Mouse (Mus musculus): ENCODE results near the gene Man1a2.

The Man1a2 gene

DNA sequence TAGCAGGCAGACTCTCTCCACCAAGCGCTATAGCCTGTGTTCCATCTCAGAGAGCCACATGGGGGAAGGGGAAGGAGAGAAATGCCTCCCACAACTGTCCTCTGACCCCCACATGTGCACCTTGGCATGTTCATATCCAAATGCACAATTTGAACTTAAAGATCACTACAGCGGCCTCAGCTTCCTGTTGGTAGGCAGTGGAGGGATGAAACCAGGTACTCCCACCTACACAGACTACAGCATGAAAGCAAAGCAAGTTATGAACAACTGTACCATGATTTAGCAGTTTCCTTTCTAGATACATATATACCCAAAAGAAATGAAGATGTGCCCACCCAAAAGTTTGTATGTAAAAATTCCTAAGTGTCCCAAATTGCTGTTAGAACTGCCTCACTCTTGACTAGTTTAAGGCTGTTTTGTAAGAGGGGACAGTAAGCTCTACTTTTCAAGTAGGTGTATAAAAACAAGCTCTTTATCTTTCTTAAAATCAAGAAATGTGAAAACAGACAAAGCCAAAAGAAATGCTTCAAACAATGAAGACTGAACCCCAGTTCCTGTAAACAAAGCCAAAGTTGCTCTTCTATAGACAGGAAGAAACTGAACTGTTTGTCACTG is 123.6 kb downstream of the Man1a2 start:
- no peak for DNase-seq

DNA sequence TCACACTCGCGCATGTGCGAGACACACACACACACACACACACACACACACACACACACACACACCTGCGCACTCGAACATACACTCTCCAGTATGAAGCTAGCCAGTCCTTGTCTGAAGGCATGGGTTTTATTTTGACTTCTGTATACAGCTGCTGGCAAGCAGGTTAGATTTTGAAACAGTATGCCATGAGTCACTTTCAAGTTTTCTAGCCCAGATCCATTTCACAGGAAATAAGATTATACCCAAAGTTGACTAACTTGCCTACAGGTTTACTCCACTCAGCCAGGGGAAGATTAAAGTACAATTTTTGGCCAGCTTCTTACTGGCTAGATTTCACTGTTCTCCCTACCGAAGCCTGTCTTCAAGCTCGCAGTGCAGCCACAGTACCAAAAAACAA is 125.9 kb downstream of the Man1a2 start:
- DNase-seq: no peak

DNA sequence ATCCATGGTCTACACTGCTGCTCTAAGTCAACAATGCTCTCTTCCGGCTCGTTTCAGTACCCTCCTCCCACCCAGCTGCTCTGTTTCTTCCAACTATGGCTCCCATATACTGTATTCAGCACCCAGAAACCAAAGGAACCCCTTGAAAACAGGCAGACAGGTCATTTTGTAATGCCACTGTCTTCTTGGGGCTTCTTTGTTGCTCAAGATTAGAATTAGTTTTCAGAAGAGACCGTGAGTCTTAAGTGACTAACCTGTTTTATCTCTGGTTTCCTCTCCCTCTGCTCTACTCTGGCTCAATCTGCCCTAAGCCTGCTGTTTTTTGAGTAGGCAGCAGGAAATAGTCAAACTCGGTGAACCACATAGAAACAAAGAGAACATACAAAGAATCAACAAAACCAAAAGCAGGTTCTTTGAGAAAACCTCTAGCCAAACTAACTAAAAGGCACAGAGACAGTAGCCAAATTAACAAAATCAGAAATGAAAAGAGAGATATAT is 127.0 kb downstream of the Man1a2 start:
- DNase-seq: no peak

DNA sequence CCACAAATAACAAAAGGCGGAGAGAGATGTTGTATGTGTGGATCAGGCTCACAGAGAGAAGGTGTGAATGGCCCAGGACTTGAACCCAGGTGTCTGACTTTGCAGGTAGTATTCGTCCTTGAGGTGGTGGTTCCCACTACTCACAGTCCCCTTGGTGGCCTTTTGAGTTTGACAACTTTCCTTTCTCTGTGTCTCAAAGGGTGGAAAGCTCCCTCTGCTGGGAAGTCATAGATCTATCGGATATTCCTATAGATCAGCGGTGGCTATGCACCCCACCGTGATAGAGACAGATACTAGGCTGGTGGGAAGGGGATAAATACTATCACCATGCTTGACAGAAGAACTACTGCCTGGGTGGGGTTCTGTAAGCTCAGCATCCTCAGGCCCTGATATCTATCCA is 130.5 kb downstream of the Man1a2 start:
- DNase-seq: no peak

DNA sequence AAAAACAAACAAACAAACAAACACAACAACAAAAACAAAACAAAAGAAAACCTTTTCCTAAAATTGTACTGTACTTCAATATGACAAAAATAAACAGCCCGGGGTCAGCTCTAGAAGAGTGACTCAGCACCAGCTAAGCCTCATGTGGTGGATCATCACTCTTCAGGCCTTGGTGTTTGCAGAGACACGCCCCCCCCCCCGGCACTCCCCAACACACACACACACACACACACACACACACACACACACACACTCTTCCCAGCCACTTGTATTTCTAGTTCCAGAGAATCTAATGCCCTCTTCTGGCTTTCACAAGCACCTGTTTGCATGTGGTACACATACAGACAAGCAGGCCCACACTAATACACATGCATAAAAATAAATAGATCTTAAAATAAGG is 133.1 kb downstream of the Man1a2 start:
- no peak for DNase-seq

DNA sequence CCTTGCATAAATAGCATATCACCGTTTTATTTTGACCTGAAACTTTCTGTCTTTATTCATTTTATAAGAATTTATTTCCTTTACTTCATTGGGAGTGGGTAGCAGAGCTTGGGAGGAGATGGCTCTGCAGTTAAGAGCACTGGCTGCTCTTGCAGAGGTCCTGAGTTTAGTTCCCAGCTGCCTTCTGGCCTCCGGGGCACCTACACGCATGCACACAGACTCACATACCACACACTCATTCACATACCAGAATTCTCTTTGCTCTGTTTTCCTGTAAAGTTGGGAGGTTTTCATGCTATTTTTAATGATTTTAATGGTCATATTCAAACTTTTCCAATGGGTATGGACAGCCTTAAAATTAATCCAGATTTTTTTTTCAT is 137.4 kb downstream of the Man1a2 start:
- no peak for DNase-seq

DNA sequence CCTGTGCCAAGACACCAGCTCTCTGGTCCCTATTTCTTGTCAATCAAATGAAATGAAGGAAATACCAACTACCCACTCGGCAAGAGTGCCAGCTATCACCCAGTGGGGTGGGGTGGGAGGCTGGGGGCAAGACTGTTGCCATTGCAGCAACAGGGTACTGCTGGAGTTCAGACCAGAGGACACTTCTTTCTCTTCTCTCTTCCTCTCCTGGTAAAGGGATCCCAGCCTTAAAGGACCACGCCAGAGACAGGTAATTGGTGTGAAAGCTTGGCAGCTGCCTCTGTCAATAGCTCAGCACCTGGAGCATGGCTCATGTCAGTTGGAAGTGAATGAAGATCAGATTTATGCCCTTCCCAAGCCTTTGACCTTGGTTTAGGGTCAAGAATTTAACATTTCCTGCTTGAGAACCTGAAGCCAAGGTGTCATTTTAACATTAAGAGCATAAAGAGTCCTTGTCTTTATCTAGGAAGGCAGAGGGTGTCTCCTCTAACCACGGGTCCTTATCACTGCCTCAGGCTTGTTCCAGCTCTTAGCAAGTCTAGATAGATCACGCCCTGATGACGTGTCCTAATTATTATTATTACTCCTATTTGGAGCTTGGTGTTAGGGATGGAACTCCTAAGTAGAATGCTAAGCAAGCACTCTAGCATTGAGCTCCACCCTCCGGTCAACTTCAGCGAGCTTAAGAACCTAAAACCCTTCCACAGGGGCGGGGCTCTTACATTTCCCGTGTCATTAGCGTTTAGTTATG is 138.0 kb downstream of the Man1a2 start:
- DNase-seq: no peak

DNA sequence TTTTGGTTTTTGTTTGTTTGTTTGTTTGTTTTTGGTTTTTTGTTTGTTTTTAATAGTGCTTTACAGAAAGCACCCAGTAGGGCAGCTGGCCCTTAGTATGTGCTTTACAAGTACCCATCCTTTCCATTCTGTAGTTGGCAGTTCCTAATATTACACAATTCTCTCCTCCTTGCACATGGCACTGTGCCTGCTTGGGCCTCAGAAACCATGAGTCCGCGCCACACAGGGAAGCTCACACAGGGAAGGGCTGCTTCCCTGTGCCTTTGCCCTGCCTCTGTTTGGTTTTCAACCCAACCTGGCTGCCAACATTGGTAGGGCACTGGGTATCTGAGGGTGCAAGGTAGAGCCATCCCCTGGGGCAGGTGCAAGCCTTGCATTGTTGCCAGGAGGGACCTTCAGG is 148.6 kb downstream of the Man1a2 start:
- no peak for DNase-seq

DNA sequence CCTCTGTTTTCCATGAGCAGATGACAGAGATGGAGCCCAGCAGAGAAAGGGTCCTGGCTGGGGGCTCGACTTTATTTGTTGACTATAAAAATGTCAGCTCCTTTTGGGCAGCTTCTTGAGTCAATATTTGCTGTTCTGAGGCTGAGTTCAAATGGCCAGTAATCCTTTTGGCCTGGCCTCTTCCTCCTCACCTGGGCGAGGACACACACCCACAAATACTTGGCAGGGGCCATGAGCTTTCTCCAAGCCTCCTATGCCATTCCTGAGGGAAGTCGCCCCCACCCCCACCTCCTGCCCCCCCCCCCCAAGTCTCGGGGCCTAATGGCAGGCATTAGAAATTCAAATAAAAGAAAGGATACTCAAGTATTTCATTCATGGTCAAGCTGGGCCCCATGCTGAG is 149.4 kb downstream of the Man1a2 start:
- no peak for DNase-seq

DNA sequence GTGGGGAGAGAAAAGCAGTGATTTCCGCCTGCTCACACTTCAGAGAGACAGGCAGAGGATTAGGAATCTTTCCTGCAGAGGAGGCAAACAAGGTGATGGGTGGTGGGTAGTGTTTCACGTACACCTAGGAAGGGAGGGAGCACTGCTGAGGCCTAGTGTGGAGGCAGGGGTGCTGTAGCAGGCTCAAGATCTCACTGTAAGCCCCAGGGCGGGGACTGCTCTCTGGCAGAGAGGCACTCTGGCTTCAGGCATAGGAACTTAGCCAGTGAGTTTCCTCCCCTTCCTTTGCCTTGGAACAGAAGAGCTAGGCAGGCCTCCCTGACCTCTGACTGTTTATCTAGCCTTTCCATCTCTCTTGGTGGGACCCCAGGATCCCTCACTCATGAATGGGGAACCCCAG is 150.0 kb downstream of the Man1a2 start:
- DNase-seq: no peak

DNA sequence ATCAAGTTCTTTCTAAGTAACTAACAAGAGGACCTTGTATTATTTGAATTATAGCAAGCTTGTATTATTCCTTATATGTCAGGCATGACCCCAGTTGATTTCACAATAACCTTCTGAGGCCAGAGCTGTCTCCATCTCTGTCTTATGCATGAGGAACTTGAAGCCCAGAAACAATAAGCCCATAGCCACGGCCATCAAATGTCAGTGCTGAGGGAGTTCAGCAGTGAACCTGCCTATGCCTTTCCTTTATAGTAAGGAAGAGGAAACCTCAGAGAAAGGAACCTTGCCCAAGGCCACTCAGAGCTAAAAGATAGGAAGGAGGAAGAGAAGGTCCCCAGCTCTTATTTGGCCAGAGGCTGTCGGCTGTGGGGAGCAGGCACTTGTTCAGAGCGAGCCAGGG is 150.9 kb downstream of the Man1a2 start:
- DNase-seq: no peak

DNA sequence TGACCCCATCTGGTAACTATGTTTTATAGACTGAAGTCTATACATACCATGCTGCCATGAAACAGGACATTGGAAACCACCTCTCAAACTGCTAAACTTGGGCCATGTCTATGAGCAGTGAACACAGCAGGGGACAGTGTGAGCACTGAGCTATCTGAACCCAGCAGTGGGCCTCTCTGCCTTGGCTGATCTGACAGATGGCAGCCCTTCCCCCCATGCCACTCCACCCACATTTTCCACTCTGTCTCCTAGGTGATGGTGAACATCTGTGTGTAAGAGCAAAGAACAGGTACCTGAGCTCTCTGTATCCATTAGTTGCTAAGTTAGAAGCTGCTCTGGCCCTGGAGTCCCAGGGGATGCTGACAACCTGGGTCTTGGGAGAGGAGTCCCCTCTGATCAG is 151.9 kb downstream of the Man1a2 start:
- no peak for DNase-seq

DNA sequence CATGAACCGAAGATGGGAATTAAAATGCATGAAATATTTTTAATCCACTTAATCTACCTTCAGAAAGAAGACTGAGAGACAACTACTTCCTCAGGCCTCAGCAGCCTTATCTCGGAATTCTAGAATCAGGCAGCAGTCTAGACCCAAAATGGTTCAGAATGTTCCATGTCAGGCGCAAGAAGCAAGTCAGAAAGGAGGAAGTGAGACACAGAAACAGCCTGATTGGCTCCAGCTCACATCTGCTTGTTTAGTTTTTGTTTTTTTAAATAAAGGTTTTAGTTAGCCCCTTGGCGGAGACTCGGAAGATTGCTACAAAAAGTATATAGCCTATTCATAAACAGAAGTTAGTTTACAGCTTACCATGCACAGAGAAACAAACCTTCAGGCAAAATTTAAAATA is 154.4 kb downstream of the Man1a2 start:
- no peak for DNase-seq

DNA sequence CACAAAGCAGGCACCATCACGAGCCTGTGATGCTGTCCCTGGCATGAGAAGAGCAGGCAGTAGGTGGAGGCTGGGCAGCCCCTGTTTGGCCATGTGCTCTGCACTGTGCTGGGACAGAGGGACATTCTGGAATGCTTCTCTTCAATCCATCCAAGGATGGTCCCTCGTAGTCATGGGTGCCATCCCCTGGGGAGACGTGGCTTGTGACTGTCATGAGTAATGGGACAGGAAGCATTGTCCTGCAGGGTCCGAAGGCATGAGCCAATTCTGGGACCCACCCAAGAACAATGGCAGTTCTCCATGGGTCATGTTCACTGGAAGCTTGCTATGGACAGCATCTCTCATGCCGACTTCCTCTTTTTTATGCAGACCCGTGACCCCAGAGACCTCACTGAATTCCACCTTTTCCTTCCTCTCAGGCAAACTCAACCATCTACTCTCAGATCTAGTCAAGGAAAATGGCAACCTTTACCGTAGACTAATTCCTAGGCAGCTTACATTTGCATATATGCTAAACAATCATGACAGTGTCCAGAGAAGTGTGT is 155.0 kb downstream of the Man1a2 start:
- no peak for DNase-seq

DNA sequence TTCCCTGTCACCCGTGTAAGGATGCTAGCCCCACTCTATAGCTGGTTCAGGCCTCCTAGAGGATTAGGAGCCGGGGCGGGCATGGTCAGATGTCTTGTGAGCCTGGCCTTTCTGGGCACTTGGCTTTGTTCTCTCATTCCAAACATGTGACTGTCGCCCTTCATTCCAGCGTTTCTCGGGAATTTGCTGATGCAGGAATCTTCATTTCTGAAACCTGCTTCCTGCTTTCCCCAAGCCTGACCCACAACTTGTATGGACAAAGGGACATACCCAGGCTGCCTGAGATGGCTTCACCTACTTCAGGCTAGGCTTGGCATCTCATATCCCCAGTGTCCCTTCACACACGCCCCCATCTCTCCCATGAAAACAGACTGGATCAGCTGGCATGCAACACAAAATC is 162.6 kb downstream of the Man1a2 start:
- no peak for DNase-seq

DNA sequence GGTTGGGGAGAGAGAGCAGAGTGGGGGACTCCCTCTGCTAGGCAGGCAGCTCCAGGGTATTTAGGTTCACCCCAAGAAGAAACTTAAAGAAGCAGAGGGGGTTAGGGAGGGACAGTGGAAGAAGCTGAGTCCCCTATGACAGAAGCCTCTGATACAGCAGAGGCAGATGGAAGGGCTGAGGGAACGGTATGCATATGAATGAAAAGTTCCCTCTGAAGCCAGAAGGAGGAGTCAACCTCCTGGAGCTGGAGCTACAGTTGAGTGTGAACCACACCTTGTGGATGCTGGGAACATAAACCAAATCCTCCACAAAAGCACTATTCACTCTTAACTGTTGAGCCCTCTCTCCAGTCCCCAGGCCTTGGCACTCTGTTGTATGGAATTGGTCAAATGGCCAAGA is 163.7 kb downstream of the Man1a2 start:
- no peak for DNase-seq

DNA sequence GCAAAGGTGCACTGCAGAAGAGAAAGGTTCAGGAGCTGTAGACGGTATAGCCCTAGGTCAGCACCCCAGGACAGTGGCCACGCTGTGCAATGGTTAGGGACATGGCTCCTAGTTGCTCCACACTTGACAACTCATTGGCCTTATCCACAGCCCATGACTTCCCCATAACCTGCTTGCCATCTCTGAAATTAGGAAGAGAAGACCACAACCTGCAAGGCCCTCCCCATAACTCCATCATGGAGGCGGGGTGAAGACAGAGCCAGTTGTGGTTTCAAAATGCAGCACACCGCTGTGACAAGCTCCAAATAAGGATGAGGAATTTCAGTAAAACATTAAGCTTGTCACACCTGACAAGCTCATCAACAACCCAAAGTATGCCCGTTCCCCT is 169.6 kb downstream of the Man1a2 start:
- no peak for DNase-seq

DNA sequence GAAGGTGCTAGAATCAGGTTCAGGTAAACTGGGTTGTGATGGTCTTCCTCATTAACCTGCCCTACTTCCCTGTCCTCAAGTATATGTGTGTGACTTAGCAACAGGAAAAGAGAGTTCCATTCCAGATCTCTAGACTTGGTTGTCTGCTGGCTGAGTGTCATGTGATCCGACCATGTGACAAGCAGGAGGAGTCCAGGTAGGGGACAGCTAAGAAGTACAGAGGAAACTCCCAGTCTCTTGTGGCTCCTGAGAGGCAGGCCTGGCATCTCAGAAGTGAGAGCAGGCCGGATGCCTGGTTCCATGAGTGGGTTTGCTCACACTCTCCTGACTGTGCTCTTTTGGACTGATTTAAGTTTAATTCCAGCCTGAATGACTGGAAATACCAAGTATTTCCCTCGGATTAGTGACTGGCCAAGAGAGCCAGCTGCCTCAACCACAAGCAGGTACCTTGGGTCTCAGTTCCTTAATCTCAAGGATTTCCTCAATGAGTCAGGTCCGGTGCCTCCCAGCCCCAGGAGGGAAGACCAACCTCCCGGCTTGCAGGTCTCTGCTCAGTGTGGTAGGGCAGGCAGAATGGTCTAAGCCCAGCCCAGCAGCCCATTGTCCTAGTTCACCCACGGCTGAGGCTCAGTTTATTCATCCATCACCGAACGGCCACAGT is 170.1 kb downstream of the Man1a2 start:
- no peak for DNase-seq

Measured in cerebellum, adult 9-11 months (tissue).